Mouse (Mus musculus): ENCODE data around the gene Cotl1. TPM values are rescaled to one million over a fixed set of nuclear protein-coding genes. Genes with fewer than 3 reads are reported as not detected.
A peak's percentile ranks its signal among the peaks of the same experiment; 100 is the strongest.
"Not testable (repeated sequence)": the region's sequence is repeated elsewhere in the genome, so short reads cannot be mapped to it uniquely, and the experiment has no call there.

Gene Cotl1
- polyA plus RNA-seq, 1 experiment from 2014 or later = 28.8 TPM

DNA sequence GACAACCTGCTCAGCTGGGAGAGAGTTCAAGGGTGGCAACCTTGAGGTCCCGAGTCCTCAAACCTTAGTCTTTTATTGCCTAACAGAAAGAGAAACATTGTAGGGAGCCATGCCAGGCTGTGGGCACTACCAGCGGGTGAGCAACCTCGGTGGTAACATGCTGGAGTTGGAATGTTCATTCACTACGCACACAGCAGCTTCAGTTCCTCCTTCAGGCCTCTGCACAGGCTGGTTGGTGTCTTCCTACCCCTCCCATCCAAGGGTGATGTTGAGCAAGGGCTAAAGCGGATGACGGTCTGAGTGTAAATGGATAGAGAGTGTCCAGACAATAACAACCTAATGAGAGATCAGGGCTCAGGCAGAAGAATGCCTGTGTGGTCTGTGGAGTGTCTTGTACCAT lies 17.4 kb upstream of the Cotl1 start:
- no peaks in the 10 kb centered on the region for H3K27me3 ChIP-seq (ENCODE audit: insufficient read depth, low read length)
- TF ChIP-seq EP300 (IDR thresholded peaks at IDR 0.05; ENCODE audit: low read depth) (no peak), CTCF (IDR thresholded peaks at IDR 0.05; ENCODE audit: low read depth) (no peak)
- H3K4me1 ChIP-seq (ENCODE audit: insufficient read depth) = peaks cover 12% of the 10 kb centered on the region
- H3K9ac ChIP-seq (replicated peaks) = no peak overlapping the region; the same call in 1 of the 2 replicates
- DNase-seq (peak; percentile 35), ATAC-seq (no peak)
- no peaks in the 10 kb centered on the region for H3K36me3 ChIP-seq (replicated peaks; ENCODE audit: insufficient read depth, low read length)
- 34% methylated on average over 6 of the region's 6 CpGs for WGBS (ENCODE audit: insufficient replicate concordance)
- no peak overlapping the region for H3K27ac ChIP-seq (ENCODE audit: low read depth)
- H3K9me3 ChIP-seq (ENCODE audit: low read length) = no peaks in the 10 kb centered on the region
- H3K4me2 ChIP-seq (ENCODE audit: low read depth, low read length) = no peak overlapping the region
- no peak overlapping the region for H3K4me3 ChIP-seq (ENCODE audit: low read depth, low read length)

DNA sequence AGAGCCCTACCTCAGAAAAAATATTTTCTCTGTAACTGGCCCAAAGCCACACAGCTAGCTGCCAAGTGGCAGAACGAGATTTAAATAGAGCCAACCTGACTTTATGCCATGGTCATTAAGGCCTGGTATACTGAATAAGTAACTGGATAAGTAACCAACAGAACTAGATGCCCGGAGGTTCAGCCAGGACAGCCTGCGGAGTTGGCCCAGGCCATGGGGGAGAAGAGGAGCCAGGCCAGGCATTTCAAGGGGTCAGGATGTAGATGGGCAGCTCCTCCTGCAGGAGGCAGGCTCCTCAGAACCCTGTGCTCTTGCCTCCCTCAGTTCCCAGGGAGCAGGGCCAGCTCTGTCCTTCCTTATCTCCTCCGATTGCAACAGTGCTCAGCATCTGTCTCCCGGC lies 15.3 kb upstream of the Cotl1 start:
- peaks cover 6% of the 10 kb centered on the region for H3K4me1 ChIP-seq (ENCODE audit: insufficient read depth)
- ATAC-seq = no peak
- H3K27ac ChIP-seq (ENCODE audit: low read depth) = no peak overlapping the region
- WGBS (ENCODE audit: insufficient replicate concordance) = 72% methylated on average over 5 of the region's 5 CpGs
- DNase-seq = no peak
- no peak overlapping the region for H3K9ac ChIP-seq (replicated peaks)
- H3K4me2 ChIP-seq (ENCODE audit: low read depth, low read length) = no peak overlapping the region
- no peak overlapping the region for H3K4me3 ChIP-seq (ENCODE audit: low read depth, low read length)
- no peaks in the 10 kb centered on the region for H3K9me3 ChIP-seq (ENCODE audit: low read length)
- no peaks in the 10 kb centered on the region for H3K36me3 ChIP-seq (replicated peaks; ENCODE audit: insufficient read depth, low read length)
- H3K27me3 ChIP-seq (ENCODE audit: insufficient read depth, low read length) = no peaks in the 10 kb centered on the region
- no peak for TF ChIP-seq EP300 (IDR thresholded peaks at IDR 0.05; ENCODE audit: low read depth)
- peak; percentile 37 for TF ChIP-seq CTCF (IDR thresholded peaks at IDR 0.05; ENCODE audit: low read depth)

DNA sequence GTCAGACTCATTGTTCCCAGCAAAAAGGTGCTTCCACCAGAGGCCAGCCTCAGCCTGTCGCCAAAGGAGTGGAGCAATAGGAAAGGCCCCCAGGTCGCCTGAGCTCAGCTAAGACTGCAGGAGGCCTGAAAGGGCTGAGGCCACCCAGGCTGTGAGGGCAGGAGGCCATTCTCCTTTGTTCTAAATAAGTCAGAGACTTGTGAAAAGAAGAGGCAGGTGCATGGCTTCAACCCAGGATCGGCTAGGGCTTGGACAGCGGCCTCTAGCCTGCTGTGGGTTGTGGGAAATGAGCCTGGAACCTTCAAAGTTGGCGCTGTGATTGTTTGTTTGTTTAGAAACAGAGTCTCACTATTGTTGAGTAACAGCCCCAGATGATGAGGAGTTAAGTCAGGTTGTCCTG lies 13.7 kb upstream of the Cotl1 start:
- DNase-seq = no peak
- no peak for TF ChIP-seq CTCF (IDR thresholded peaks at IDR 0.05; ENCODE audit: low read depth)
- TF ChIP-seq EP300 (IDR thresholded peaks at IDR 0.05; ENCODE audit: low read depth) = no peak
- H3K9ac ChIP-seq (replicated peaks) = no peak overlapping the region
- 0 out of 2 replicates have a peak, but pooled peaks cover 2% of the 10 kb centered on the region for H3K9me3 ChIP-seq (ENCODE audit: low read length)
- no peak for ATAC-seq
- WGBS (ENCODE audit: insufficient replicate concordance) = 62% methylated on average over 5 of the region's 5 CpGs
- H3K27me3 ChIP-seq (ENCODE audit: insufficient read depth, low read length) = no peaks in the 10 kb centered on the region
- no peak overlapping the region for H3K27ac ChIP-seq (ENCODE audit: low read depth)
- H3K4me1 ChIP-seq (ENCODE audit: insufficient read depth) = peaks cover 6% of the 10 kb centered on the region
- H3K4me2 ChIP-seq (ENCODE audit: low read depth, low read length) = no peak overlapping the region
- no peak overlapping the region for H3K4me3 ChIP-seq (ENCODE audit: low read depth, low read length)
- no peaks in the 10 kb centered on the region for H3K36me3 ChIP-seq (replicated peaks; ENCODE audit: insufficient read depth, low read length)

DNA sequence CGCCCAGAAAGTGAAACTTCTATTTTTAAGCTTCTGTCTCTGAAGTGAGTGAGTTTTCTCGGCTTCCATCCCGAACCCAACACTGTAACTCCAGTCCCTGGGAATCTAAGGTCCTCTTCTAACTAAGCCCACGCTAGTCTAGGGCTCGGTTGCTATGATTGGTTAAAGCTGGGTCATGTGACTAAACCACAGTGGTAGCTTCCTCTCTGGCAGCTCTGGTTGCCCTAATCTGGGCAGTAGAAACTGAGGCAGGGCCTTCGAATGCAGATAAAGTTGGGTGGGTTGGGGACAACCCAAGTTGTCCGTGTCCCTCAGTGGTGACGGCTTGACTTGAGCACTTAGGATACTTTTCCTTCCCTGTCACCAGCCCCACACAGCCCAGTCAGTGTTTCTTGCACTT lies 13.2 kb upstream of the Cotl1 start:
- Histone ChIP-seq H3K4me1 (ENCODE audit: insufficient read depth) (peaks cover 6% of the 10 kb centered on the region), H3K36me3 (replicated peaks; ENCODE audit: insufficient read depth, low read length) (no peaks in the 10 kb centered on the region), H3K4me2 (ENCODE audit: low read depth, low read length) (no peak overlapping the region), H3K27me3 (ENCODE audit: insufficient read depth, low read length) (no peaks in the 10 kb centered on the region), H3K27ac (ENCODE audit: low read depth) (no peak overlapping the region), H3K9ac (replicated peaks) (no peak overlapping the region), H3K4me3 (ENCODE audit: low read depth, low read length) (no peak overlapping the region), H3K9me3 (ENCODE audit: low read length) (0 out of 2 replicates have a peak, but pooled peaks cover 2% of the 10 kb centered on the region)
- no peak for TF ChIP-seq CTCF (IDR thresholded peaks at IDR 0.05; ENCODE audit: low read depth)
- WGBS (ENCODE audit: insufficient replicate concordance) = 69% methylated on average over 8 of the region's 8 CpGs
- ATAC-seq (no peak), DNase-seq (no peak)

DNA sequence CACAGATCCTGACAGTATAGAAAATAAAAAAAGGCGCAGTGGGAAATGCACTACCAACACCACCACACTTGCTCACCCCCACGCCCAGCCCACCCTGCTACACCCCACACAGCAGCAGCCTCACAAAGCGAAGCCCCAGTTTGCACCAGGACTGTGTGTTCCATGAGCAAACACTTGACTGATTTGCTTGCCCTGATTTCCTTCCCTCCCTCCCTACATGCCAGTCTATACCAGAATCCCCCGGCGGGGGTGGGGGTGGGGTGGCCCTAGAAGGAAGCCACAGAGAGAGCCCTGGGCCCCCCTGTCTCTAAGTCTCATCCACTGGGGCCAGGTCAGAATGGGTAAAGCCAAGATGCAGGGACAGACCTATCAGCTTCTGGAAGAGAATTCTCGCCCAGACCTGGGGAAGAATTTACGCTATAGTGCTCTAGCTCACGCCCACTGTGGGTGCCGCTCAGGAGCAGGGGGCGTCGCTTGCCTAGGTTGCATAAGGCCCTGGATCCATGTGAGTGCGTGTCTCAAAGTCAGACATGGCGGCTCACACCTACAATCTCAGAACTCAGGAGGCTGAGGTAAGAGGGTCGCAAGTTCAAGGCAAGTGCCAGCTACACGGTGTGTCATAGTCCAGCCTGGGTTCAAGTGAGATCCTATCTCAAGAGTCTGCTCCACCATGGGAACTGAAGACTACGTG lies 7.0 kb upstream of the Cotl1 start:
- ATAC-seq (no peak), DNase-seq (no peak)
- H3K4me1 ChIP-seq (ENCODE audit: insufficient read depth) = no peaks in the 10 kb centered on the region
- no peak overlapping the region for H3K4me2 ChIP-seq (ENCODE audit: low read depth, low read length)
- no peak overlapping the region for H3K9ac ChIP-seq (replicated peaks)
- no peak overlapping the region for H3K27ac ChIP-seq (ENCODE audit: low read depth)
- TF ChIP-seq EP300 (IDR thresholded peaks at IDR 0.05; ENCODE audit: low read depth) = no peak
- TF ChIP-seq CTCF (IDR thresholded peaks at IDR 0.05; ENCODE audit: low read depth) = no peak
- 0 out of 2 replicates have a peak, but pooled peaks cover 2% of the 10 kb centered on the region for H3K9me3 ChIP-seq (ENCODE audit: low read length)
- H3K36me3 ChIP-seq (replicated peaks; ENCODE audit: insufficient read depth, low read length) = no peaks in the 10 kb centered on the region
- H3K4me3 ChIP-seq (ENCODE audit: low read depth, low read length) = no peak overlapping the region
- H3K27me3 ChIP-seq (ENCODE audit: insufficient read depth, low read length) = no peaks in the 10 kb centered on the region
- WGBS (ENCODE audit: insufficient replicate concordance) = 65% methylated on average over 16 of the region's 16 CpGs

DNA sequence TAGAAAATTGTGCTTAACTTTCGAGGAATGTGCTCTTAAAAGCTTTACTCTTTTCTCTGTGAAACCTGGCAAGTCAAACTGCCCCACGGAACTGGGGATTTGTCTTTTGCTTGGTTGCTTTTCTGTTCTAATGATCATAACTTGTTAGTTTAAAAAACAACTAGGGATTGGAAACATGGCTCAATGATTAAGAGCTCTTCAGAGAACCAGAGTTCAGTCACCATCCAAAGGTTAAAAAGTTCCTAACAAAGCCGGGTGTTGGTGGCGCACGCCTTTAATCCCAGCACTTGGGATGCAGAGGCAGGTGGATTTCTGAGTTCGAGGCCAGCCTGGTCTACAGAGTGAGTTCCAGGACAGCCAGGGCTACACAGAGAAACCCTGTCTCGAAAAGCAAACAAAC lies 5.4 kb upstream of the Cotl1 start:
- H3K9ac ChIP-seq (replicated peaks); ATAC-seq; H3K27ac ChIP-seq (ENCODE audit: low read depth); H3K27me3 ChIP-seq (ENCODE audit: insufficient read depth, low read length); H3K4me1 ChIP-seq (ENCODE audit: insufficient read depth); H3K9me3 ChIP-seq (ENCODE audit: low read length); H3K4me2 ChIP-seq (ENCODE audit: low read depth, low read length); H3K4me3 ChIP-seq (ENCODE audit: low read depth, low read length); H3K36me3 ChIP-seq (replicated peaks; ENCODE audit: insufficient read depth, low read length); DNase-seq: not testable (repeated sequence)
- WGBS (ENCODE audit: insufficient replicate concordance) = 70% methylated on average over 7 of the region's 7 CpGs
